Mouse (Mus musculus) layer of hippocampus, adult 6 months (tissue): ENCODE data around the gene Gcfc2. TPM values are rescaled to one million over a fixed set of nuclear protein-coding genes. Genes with fewer than 3 reads are reported as not detected.

Experiments used
- long read RNA-seq, 2 experiments: library from polyadenylated mRNA; unstranded; transcript quantifications; one replicate each; pipeline ENCODE4 v2.0.0; 2019 to 2020
- microRNA-seq: library from miRNA; unstranded; fragments of <30 nt; microRNA quantifications from one replicate; pipeline ENCODE4 v1.2.0, GENCODE M21; 2020
- polyA plus RNA-seq: library from polyadenylated mRNA; unstranded; fragments of <200 nt; fragmentation: Nextera tagmentation; gene quantifications from 2 replicates; pipeline ENCODE4 v1.2.3, GENCODE M21; 2021

The Gcfc2 gene
- polyA plus RNA-seq = 0.28 and 0.56 TPM in 2 replicates
- long read RNA-seq, experiment 1, partial matches to known transcripts = 2 of 2 reads
- long read RNA-seq, experiment 1, other reads (novel, unspliced or antisense) = 0 of 2 reads
- long read RNA-seq, experiment 2, full-length matches to known transcripts = 2 of 8 reads
- long read RNA-seq, experiment 2, partial matches to known transcripts = 3 of 8 reads
- long read RNA-seq, experiment 2, other reads (novel, unspliced or antisense) = 3 of 8 reads

GRCm38 (mm10) chr6:81923523-81924142 lies at the start of gene Gcfc2:
Gene Gcfc2, plus strand, starts transcription at chr6:81923669.

GRCm38 (mm10) chr6:81965296-81966067 lies 42.0 kb downstream of the Gcfc2 start, which contains the start of gene Mrpl19:
Gene Mrpl19, minus strand, starts transcription at chr6:81965958.

Small RNAs within 50 kb of the gene (microRNA-seq; reads per million reads assigned to microRNA genes)
- gene Mir468 (not detected), gene Mir7232 (not detected)

Other genes with a start within 250 kb of the Gcfc2 start
- 34.2 and 39.0 TPM in 2 replicates for gene Mrpl19, start 42.3 kb downstream of the Gcfc2 start, polyA plus RNA-seq
- 15.7 and 19.9 TPM in 2 replicates for gene Eva1a, start 117.4 kb downstream of the Gcfc2 start, polyA plus RNA-seq